Comparison of ENCODE assay signal across 9 mouse cellular contexts in the genomic region with DNA sequence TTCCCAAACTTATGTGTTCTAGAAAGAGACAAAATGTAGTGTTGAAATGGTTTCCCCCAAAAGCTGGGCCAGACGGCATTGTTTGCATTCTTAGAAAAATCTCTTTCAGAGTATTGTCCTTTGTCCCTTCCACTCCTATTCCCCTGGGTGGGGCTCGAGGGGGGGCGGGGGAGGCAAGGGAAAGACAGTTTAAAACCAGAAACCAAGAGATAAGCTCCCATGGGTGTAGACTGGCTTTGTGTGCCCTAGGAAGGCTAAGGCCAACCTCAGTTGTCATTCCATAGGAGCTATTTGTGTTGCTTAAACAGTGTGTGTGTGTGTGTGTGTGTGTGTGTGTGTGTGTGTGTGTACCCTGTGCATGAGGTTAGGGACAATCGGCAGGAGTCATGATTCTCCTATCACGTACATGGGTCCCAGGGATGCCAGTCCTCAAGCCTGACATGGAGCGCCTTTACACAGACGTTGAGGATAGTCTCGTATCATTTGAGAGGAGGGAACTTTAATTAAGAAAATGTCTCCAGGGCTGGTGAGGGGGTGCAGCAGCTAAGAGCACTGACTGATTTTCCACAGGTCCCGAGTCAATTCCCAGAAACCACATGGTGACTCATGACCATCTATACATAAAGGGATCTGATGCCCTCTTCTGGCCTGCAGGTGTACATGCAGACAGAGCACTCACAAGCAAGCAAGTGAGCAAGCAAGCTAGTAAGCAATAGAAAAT. TPM values are rescaled to one million over a fixed set of nuclear protein-coding genes. Genes with fewer than 3 reads are reported as not detected.
A peak's percentile ranks its signal among the peaks of the same experiment; 100 is the strongest.
DNase-seq lines count a peak whose midpoint lies in the region; ATAC-seq and TF ChIP-seq lines count a peak whose summit lies in the region.
"Had no signal": no experiment of that assay in that cellular context is flagged by ENCODE, and none has a peak within 500 bp of the region (broad histone marks: within the 10 kb centered on the region; RNA-seq: fewer than 3 reads in every experiment).

No protein-coding gene starts in this region.

- peak; percentile 70 for ATAC-seq in heart, postnatal 0 days (ENCODE audit: insufficient read depth, low read depth)
- ATAC-seq in lung, postnatal 0 days: peak; percentile 71

- no peaks in the 10 kb centered on the region for H3K4me1 ChIP-seq in heart, postnatal 0 days (ENCODE audit: control insufficient read depth, insufficient read depth)
- no peaks in the 10 kb centered on the region for H3K4me1 ChIP-seq in lung, postnatal 0 days (ENCODE audit: insufficient read depth, low read depth, low read length)

- H3K27me3 ChIP-seq in heart, postnatal 0 days (ENCODE audit: control insufficient read depth, insufficient read depth, low read length): no peaks in the 10 kb centered on the region
- H3K27me3 ChIP-seq in lung, postnatal 0 days (replicated peaks; ENCODE audit: insufficient read depth, low read length): no peaks in the 10 kb centered on the region
- H3K27me3 ChIP-seq: lung, embryonic 15.5 days had no signal

- H3K4me2 ChIP-seq in heart, postnatal 0 days (ENCODE audit: low read depth, low read length): no peak overlapping the region
- H3K4me2 ChIP-seq in lung, postnatal 0 days (replicated peaks; ENCODE audit: low read depth, low read length): no peak overlapping the region
- H3K4me2 ChIP-seq: lung, embryonic 15.5 days had no signal

- H3K4me3 ChIP-seq in heart, postnatal 0 days (ENCODE audit: low read depth, low read length): no peak overlapping the region
- H3K4me3 ChIP-seq in lung, postnatal 0 days (ENCODE audit: low read depth, low read length): no peak overlapping the region
- H3K4me3 ChIP-seq: lung, embryonic 15.5 days had no signal

- H3K9me3 ChIP-seq in heart, postnatal 0 days (replicated peaks; ENCODE audit: control insufficient read depth, low read length): 0 out of 2 replicates have a peak, but pooled peaks cover 4% of the 10 kb centered on the region
- no peaks in the 10 kb centered on the region for H3K9me3 ChIP-seq in lung, postnatal 0 days (ENCODE audit: low read length)
- H3K9me3 ChIP-seq: lung, embryonic 15.5 days had no signal

- 0 out of 2 replicates have a peak, but pooled peaks have one; percentile 30 for TF ChIP-seq EP300 in heart, postnatal 0 days (IDR thresholded peaks at IDR 0.05; ENCODE audit: low read depth)
- no peak for TF ChIP-seq EP300 in lung, postnatal 0 days (IDR thresholded peaks at IDR 0.05)

- peak; percentile 48 to 85 for DNase-seq in adrenal gland, adult (ENCODE audit: inconsistent age in 2 of 2, low spot score in 1 of 2)
- no peak for DNase-seq in adrenal gland, postnatal 4 days (ENCODE audit: low spot score in 2 of 2)
- peak; percentile 60 for DNase-seq in Muller cell, postnatal 12 days (ENCODE audit: inconsistent ontology term)
- peak; percentile 77 for DNase-seq in embryo, embryonic 10 days (ENCODE audit: low spot score)
- peak; percentile 75 for DNase-seq in heart, postnatal 0 days (ENCODE audit: low spot score)
- peak; percentile 44 to 57 for DNase-seq in kidney, postnatal 4 days
- peak; percentile 90 for DNase-seq in lung, postnatal 0 days (ENCODE audit: low spot score)
- DNase-seq in right cerebral cortex, postnatal 36 days (ENCODE audit: low spot score in 2 of 2): peak; percentile 13 to 49

- H3K27ac ChIP-seq in heart, postnatal 0 days (ENCODE audit: low read depth): no peak overlapping the region
- H3K27ac ChIP-seq in lung, postnatal 0 days (ENCODE audit: low read length): no peak overlapping the region
- H3K27ac ChIP-seq: lung, embryonic 15.5 days had no signal

- TF ChIP-seq CTCF in heart, postnatal 0 days (IDR thresholded peaks at IDR 0.05; ENCODE audit: low read depth): peak; percentile 91
- TF ChIP-seq CTCF in lung, postnatal 0 days (IDR thresholded peaks at IDR 0.05): peak; percentile 86

- no peak overlapping the region for H3K9ac ChIP-seq in heart, postnatal 0 days (replicated peaks; ENCODE audit: low read depth, low read length)
- H3K9ac ChIP-seq in lung, postnatal 0 days (replicated peaks; ENCODE audit: low read depth): no peak overlapping the region
- H3K9ac ChIP-seq: lung, embryonic 15.5 days had no signal

- WGBS in heart, postnatal 0 days: 40% methylated on average over 9 of the region's 9 CpGs
- 42% methylated on average over 9 of the region's 9 CpGs for WGBS in lung, postnatal 0 days

- no peaks in the 10 kb centered on the region for H3K36me3 ChIP-seq in heart, postnatal 0 days (replicated peaks; ENCODE audit: control insufficient read depth, insufficient read depth, low read length)
- H3K36me3 ChIP-seq in lung, postnatal 0 days (ENCODE audit: insufficient read depth, low read length): no peaks in the 10 kb centered on the region
- H3K36me3 ChIP-seq: lung, embryonic 15.5 days had no signal

RNA-seq across cellular contexts. Expression of a gene that starts 22.9 kb away (rescaled TPM):
- 10 to 100 TPM; 24.7 to 28.4 TPM for total RNA-seq in adrenal gland, postnatal 4 days (2021)
- 21.3 and 29.9 TPM in 2 replicates for total RNA-seq in heart, postnatal 0 days (2014; rRNA removed; ENCODE audit: low replicate concordance)
- polyA plus RNA-seq in heart, postnatal 0 days (2015; fragmentation: Nextera tagmentation; extraction: Ambion mirVana): 7.0 and 9.1 TPM in 2 replicates
- 12.5 and 13.2 TPM in 2 replicates for polyA plus RNA-seq in lung, postnatal 0 days (2015; fragmentation: Nextera tagmentation; extraction: Ambion mirVana)

RNA-seq across cellular contexts. Expression of a gene that starts 44.1 kb away (rescaled TPM):
- not detected for total RNA-seq in adrenal gland, postnatal 4 days (2021)
- total RNA-seq in heart, postnatal 0 days (2014; rRNA removed; ENCODE audit: low replicate concordance): not detected in 2 replicates
- not detected in 2 replicates for polyA plus RNA-seq in heart, postnatal 0 days (2015; fragmentation: Nextera tagmentation; extraction: Ambion mirVana)
- polyA plus RNA-seq in lung, postnatal 0 days (2015; fragmentation: Nextera tagmentation; extraction: Ambion mirVana): not detected in 2 replicates
- polyA plus RNA-seq: lung, embryonic 15.5 days had no signal

RNA-seq across cellular contexts. Expression of a gene that starts 54.3 kb away (rescaled TPM):
- total RNA-seq in adrenal gland, postnatal 4 days (2021): not detected
- not detected in 2 replicates for total RNA-seq in heart, postnatal 0 days (2014; rRNA removed; ENCODE audit: low replicate concordance)
- not detected in 2 replicates for polyA plus RNA-seq in heart, postnatal 0 days (2015; fragmentation: Nextera tagmentation; extraction: Ambion mirVana)
- polyA plus RNA-seq in lung, postnatal 0 days (2015; fragmentation: Nextera tagmentation; extraction: Ambion mirVana): 0.56 and 0.73 TPM in 2 replicates

Comparison
In these comparisons a context has a peak if more than half of its experiments do, and no peak if none do; other contexts are left out.
1. DNase-seq: peak in adrenal gland, adult (2 of 2), Muller cell, postnatal 12 days (single experiment), embryo, embryonic 10 days (single experiment), heart, postnatal 0 days (single experiment), kidney, postnatal 4 days (2 of 2), lung, postnatal 0 days (single experiment) and right cerebral cortex, postnatal 36 days (2 of 2); none in adrenal gland, postnatal 4 days (0 of 2).